Mouse (Mus musculus): ENCODE results near the gene Ifi27l2a. TPM values are rescaled to one million over a fixed set of nuclear protein-coding genes. Genes with fewer than 3 reads are reported as not detected.

Gene Ifi27l2a
- polyA plus RNA-seq (2014; fragmentation: Illumina TruSeq; extraction: RNeasy Lipid Tissue Mini Kit (QIAGEN cat#74804); ENCODE audit: low read depth, low replicate concordance), result not detected

GRCm38 (mm10) chr12:103443524-103443923 is at the start of gene Ifi27l2a:
Gene Ifi27l2a (minus strand): TSS chr12:103443680.

GRCm38 (mm10) chr12:103457140-103457539 is 13.7 kb upstream of the Ifi27l2a start, which contains the start of gene Ifi27l2b:
Gene Ifi27l2b (minus strand): TSS chr12:103457223.

GRCm38 (mm10) chr12:103433986-103434731 is 9.3 kb downstream of the Ifi27l2a start, which contains the start of gene Ifi27:
Gene Ifi27 (plus strand): TSS chr12:103434211.

DNA sequence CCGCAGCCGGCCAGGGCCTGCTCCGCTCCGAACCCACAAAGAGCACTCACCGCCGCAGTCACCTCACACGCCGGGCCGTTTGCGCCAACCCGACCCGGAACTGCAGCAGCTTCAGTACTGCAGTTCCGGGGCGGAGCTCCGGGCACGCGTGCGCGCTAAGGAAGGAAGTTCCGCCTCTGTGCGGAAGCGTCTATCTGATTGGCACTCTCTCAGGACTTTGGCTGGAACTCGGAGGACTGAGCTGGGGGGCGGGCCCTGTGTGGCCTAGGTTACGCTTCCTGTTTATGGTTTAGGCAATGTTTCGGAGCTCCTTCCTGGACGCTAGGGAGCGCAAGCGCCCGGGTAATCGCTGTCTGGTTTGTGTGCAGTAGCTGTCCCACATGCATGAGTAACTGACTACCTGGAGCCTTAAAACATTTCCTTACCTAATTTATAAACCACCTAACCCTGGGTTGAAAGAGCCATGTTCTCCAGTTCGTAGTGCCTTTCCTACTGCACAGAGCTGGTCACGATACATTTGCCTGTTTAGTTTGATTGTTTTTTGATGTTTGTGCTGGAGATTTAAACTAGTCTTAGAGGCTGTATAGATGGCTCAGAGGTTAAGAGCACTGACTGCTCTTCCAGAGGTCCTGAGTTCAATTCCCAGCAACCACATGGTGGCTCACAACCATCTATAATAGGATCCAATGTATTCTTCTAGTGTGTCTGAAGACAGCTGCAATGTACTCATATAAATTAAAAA is 17.6 kb downstream of the Ifi27l2a start, which contains the start of gene Ddx24:
Ddx24 (minus strand) TSS at position 102 of the 742 bp plus-strand sequence.

DNA sequence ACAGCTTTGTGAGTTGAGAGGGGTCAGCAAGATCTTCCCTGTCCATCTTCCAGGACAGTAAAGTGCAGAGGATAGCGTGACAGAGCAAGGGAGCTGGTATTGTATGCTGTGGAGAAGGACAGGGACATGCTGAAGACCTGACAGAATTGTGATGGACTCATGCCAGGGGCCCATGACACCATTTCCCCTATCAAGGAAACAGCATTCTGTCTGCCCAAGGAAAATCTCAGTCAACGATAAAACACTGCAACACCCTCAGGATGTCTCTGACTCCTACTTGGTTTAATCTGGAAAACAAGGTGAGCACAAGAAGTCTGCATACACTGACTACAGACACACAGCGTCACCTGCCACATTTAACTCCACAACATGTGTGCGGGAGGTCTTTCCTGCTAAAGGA is 35.8 kb downstream of the Ifi27l2a start, which contains the start of gene 9330161L09Rik:
9330161L09Rik (minus strand) TSS at position 101 of the 400 bp plus-strand sequence.

Other genes starting within 250 kb of the Ifi27l2a start
- gene Prima1, start 201.5 kb downstream of the Ifi27l2a start, polyA plus RNA-seq (2014; fragmentation: Illumina TruSeq; extraction: RNeasy Lipid Tissue Mini Kit (QIAGEN cat#74804); ENCODE audit: low read depth, low replicate concordance), result not detected
- 0.34 TPM for gene Fam181a, start 132.7 kb downstream of the Ifi27l2a start, polyA plus RNA-seq (2014; fragmentation: Illumina TruSeq; extraction: RNeasy Lipid Tissue Mini Kit (QIAGEN cat#74804); ENCODE audit: low read depth, low replicate concordance)
- gene Asb2, start 87.7 kb downstream of the Ifi27l2a start, polyA plus RNA-seq (2014; fragmentation: Illumina TruSeq; extraction: RNeasy Lipid Tissue Mini Kit (QIAGEN cat#74804); ENCODE audit: low read depth, low replicate concordance), result not detected
- 347 TPM for gene Otub2, start 55.0 kb downstream of the Ifi27l2a start, polyA plus RNA-seq (2014; fragmentation: Illumina TruSeq; extraction: RNeasy Lipid Tissue Mini Kit (QIAGEN cat#74804); ENCODE audit: low read depth, low replicate concordance)
- not detected for gene 9330161L09Rik, start 35.9 kb downstream of the Ifi27l2a start, polyA plus RNA-seq (2014; fragmentation: Illumina TruSeq; extraction: RNeasy Lipid Tissue Mini Kit (QIAGEN cat#74804); ENCODE audit: low read depth, low replicate concordance)
- gene Ddx24, start 17.9 kb downstream of the Ifi27l2a start, polyA plus RNA-seq (2014; fragmentation: Illumina TruSeq; extraction: RNeasy Lipid Tissue Mini Kit (QIAGEN cat#74804); ENCODE audit: low read depth, low replicate concordance), result 48.6 TPM
- 15.2 TPM for gene Ifi27, start 9.5 kb downstream of the Ifi27l2a start, polyA plus RNA-seq (2014; fragmentation: Illumina TruSeq; extraction: RNeasy Lipid Tissue Mini Kit (QIAGEN cat#74804); ENCODE audit: low read depth, low replicate concordance)
- 0.20 TPM for gene Ifi27l2b, start 13.5 kb upstream of the Ifi27l2a start, polyA plus RNA-seq (2014; fragmentation: Illumina TruSeq; extraction: RNeasy Lipid Tissue Mini Kit (QIAGEN cat#74804); ENCODE audit: low read depth, low replicate concordance)
- gene Ppp4r4, start 88.6 kb upstream of the Ifi27l2a start, polyA plus RNA-seq (2014; fragmentation: Illumina TruSeq; extraction: RNeasy Lipid Tissue Mini Kit (QIAGEN cat#74804); ENCODE audit: low read depth, low replicate concordance), result 103 TPM
- gene Serpina10, start 187.8 kb upstream of the Ifi27l2a start, polyA plus RNA-seq (2014; fragmentation: Illumina TruSeq; extraction: RNeasy Lipid Tissue Mini Kit (QIAGEN cat#74804); ENCODE audit: low read depth, low replicate concordance), result not detected
- gene Serpina6, start 213.5 kb upstream of the Ifi27l2a start, polyA plus RNA-seq (2014; fragmentation: Illumina TruSeq; extraction: RNeasy Lipid Tissue Mini Kit (QIAGEN cat#74804); ENCODE audit: low read depth, low replicate concordance), result 0.13 TPM
- 3.0 TPM for gene Serpina16, start 232.5 kb upstream of the Ifi27l2a start, polyA plus RNA-seq (2014; fragmentation: Illumina TruSeq; extraction: RNeasy Lipid Tissue Mini Kit (QIAGEN cat#74804); ENCODE audit: low read depth, low replicate concordance)

Measured in testis, adult 10 weeks (tissue).